Mouse (Mus musculus): ENCODE measurements around the gene Slc25a43. TPM values are rescaled to one million over a fixed set of nuclear protein-coding genes. Genes with fewer than 3 reads are reported as not detected.

Gene Slc25a43
- under 1 TPM; 0.40 to 0.64 TPM for total RNA-seq (2021)
- long read RNA-seq, result 0 reads

- no peak for DNase-seq (ENCODE audit: low spot score in 2 of 2)
Measured at GRCm38 (mm10) chrX:36743503-36744101, at the start of gene Slc25a43. Gene Slc25a43, plus strand, starts transcription at chrX:36743659.

GRCm38 (mm10) chrX:36740124-36740951 is 3.1 kb upstream of the Slc25a43 start:
- DNase-seq (ENCODE audit: low spot score in 2 of 2), result no peak

GRCm38 (mm10) chrX:36741278-36741677 is 2.2 kb upstream of the Slc25a43 start:
- DNase-seq (ENCODE audit: low spot score in 2 of 2), result no peak

GRCm38 (mm10) chrX:36742744-36743143 is 715 bp upstream of the Slc25a43 start:
- DNase-seq (ENCODE audit: low spot score in 2 of 2), result no peak

GRCm38 (mm10) chrX:36744735-36745134 is 1.3 kb downstream of the Slc25a43 start:
- DNase-seq (ENCODE audit: low spot score in 2 of 2), result no peak

- no peak for DNase-seq (ENCODE audit: low spot score in 2 of 2)
Measured at GRCm38 (mm10) chrX:36745333-36745732, 1.9 kb downstream of the Slc25a43 start.

- DNase-seq (ENCODE audit: low spot score in 2 of 2), result no peak
Measured at GRCm38 (mm10) chrX:36746789-36747188, 3.3 kb downstream of the Slc25a43 start.

GRCm38 (mm10) chrX:36748573-36748972 is 5.1 kb downstream of the Slc25a43 start:
- no peak for DNase-seq (ENCODE audit: low spot score in 2 of 2)

GRCm38 (mm10) chrX:36749281-36749785 is 5.9 kb downstream of the Slc25a43 start:
- DNase-seq (ENCODE audit: low spot score in 2 of 2), result no peak

- no peak for DNase-seq (ENCODE audit: low spot score in 2 of 2)
Measured at GRCm38 (mm10) chrX:36750591-36750990, 7.1 kb downstream of the Slc25a43 start.

GRCm38 (mm10) chrX:36752586-36752985 is 9.1 kb downstream of the Slc25a43 start:
- DNase-seq (ENCODE audit: low spot score in 2 of 2), result no peak

- DNase-seq (ENCODE audit: low spot score in 2 of 2), result no peak
Measured at GRCm38 (mm10) chrX:36757796-36758472, 14.5 kb downstream of the Slc25a43 start.

- no peak for DNase-seq (ENCODE audit: low spot score in 2 of 2)
Measured at GRCm38 (mm10) chrX:36758566-36758965, 15.1 kb downstream of the Slc25a43 start.

- peak; percentile 42 to 54 for DNase-seq (ENCODE audit: low spot score in 2 of 2)
Measured at GRCm38 (mm10) chrX:36760946-36761635, 17.6 kb downstream of the Slc25a43 start.

- no peak for DNase-seq (ENCODE audit: low spot score in 2 of 2)
Measured at GRCm38 (mm10) chrX:36762289-36762688, 18.8 kb downstream of the Slc25a43 start.

GRCm38 (mm10) chrX:36762894-36763293 is 19.4 kb downstream of the Slc25a43 start:
- no peak for DNase-seq (ENCODE audit: low spot score in 2 of 2)

GRCm38 (mm10) chrX:36763298-36763933 is 20.0 kb downstream of the Slc25a43 start:
- peak in 1 of 2 experiments; percentile 14 for DNase-seq (ENCODE audit: low spot score in 2 of 2)

- DNase-seq (ENCODE audit: low spot score in 2 of 2), result no peak
Measured at GRCm38 (mm10) chrX:36763934-36764317, 20.5 kb downstream of the Slc25a43 start.

GRCm38 (mm10) chrX:36767386-36767785 is 23.9 kb downstream of the Slc25a43 start:
- DNase-seq (ENCODE audit: low spot score in 2 of 2), result no peak

GRCm38 (mm10) chrX:36772591-36772990 is 29.1 kb downstream of the Slc25a43 start:
- DNase-seq (ENCODE audit: low spot score in 2 of 2), result no peak

- DNase-seq (ENCODE audit: low spot score in 2 of 2), result no peak
Measured at GRCm38 (mm10) chrX:36775520-36775919, 32.1 kb downstream of the Slc25a43 start.

All from layer of hippocampus, postnatal 10 days (tissue).